Mouse (Mus musculus): ENCODE results near the gene Map1s. TPM values are rescaled to one million over a fixed set of nuclear protein-coding genes. Genes with fewer than 3 reads are reported as not detected.

The Map1s gene
- 19.7 and 30.6 TPM in 2 replicates for total RNA-seq (2023)

DNA sequence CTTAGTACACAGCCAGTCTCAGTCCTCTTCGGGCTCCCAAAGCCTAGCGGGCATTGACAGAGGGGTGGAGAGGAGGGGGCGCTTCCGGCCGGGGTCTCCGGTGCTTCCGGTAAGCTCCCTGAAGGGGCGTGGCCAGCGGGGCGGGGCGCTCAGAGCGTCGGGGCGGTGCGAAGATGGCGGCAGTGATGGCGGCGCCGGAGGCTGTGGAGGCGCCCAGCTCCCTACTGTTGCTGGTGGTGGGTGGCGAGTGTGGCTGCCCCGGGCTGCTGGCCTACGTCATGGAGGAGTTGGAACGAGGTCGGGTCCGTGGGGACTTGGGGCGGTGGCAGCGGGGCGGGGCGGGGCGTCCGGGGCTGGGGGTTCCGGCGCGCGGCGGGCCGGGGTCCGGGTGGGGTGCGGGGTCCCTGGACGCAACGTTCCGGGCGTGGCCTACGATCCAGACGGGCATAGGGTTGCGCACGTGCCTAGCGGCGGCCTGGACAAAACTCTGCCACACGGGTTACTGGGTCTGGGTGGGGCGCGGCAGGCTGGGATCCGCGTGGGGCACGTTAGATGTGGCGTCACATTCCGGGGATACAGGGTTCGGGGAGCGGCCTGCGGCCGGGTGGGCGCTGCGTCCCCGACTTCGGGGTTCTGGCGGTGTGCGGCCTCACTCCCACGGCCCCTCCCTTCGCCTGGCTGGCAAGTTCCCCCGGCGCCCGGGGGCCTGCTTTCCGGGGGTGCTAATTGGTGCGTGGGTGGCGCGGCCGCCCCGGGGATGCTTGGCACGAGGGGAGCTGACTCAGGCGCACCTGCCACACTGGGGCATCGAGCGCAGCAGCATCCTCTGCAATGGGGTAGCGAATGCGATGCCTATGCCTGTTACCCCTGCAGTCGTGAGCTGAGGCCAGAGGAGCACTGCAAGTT, at the start of gene Map1s:
Map1s (plus strand) TSS at position 102 of the 906 bp plus-strand sequence.

DNA sequence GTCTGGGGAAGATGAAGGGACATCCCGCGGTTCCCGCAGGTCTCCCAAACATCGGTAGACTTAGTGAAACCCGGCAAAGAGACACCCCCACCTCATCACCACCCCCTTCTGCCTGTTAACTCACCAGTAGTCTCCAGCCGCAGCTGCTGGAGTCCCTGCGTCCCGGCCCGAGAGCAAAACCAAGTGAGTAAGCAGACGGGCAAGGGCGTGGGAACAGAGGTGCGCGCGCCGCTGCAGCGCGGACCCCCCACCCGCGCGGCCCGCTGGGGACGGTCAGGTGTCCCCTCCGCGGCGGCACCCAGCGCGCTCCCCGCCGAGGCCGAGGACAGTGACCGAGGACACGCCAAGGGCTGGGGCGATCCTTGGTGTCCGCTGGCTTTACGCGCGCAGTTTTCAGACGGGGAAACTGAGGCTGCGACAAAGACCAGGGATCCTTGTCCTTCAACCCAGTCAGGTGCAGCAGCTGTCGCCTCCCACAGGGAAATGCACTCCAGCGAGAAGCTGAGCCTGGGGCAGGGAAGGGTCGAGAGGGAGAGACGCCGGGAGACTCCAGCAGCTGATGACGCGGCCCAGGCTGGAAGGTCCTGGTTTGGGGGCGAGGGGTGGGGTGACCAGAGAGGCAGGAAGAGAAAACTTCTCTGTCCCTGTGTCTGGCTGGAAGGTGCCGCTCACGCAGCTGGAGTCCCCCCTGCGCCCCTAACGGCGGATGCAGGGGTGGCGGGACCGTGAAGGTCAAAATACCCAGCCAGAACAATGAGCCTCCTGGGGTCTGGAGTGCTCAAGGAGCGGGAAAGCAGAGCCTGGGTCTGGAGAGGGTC, 42.7 kb upstream of the Map1s start, which contains the start of gene Kcnn1:
Kcnn1 (minus strand) TSS at position 435 of the 818 bp plus-strand sequence.

DNA sequence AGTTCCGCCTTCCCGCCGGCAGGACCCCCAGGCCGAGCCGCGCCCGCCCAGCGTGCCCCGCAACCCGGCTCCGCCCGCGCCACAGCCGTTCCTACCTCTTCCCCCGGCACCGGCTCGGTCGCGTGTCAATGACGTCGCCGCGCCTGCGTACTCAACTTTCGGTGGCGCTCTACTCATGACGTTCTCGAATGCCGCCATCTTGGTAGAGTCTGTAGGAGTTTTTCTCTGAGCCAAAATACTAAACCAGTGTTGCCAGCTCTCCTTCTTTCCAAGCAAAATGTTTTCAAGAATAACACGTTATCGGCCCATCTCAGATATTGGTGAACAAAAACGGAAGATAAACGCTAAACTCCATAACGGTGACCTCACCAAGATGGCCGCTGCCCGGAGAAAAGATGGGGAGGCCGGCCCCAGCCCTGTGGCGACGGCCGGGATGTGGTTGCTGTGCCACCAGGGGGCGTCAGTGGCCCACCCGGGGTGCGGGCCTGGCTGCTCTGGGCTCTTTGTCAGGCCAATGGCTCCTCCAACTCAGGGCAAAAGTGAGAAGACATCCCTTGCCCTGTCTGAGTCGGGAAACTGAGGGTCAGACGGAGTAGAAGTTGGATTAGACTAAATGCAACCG, 32.3 kb upstream of the Map1s start, which contains the start of gene Ccdc124:
Ccdc124 (minus strand) TSS at position 572 of the 622 bp plus-strand sequence.

DNA sequence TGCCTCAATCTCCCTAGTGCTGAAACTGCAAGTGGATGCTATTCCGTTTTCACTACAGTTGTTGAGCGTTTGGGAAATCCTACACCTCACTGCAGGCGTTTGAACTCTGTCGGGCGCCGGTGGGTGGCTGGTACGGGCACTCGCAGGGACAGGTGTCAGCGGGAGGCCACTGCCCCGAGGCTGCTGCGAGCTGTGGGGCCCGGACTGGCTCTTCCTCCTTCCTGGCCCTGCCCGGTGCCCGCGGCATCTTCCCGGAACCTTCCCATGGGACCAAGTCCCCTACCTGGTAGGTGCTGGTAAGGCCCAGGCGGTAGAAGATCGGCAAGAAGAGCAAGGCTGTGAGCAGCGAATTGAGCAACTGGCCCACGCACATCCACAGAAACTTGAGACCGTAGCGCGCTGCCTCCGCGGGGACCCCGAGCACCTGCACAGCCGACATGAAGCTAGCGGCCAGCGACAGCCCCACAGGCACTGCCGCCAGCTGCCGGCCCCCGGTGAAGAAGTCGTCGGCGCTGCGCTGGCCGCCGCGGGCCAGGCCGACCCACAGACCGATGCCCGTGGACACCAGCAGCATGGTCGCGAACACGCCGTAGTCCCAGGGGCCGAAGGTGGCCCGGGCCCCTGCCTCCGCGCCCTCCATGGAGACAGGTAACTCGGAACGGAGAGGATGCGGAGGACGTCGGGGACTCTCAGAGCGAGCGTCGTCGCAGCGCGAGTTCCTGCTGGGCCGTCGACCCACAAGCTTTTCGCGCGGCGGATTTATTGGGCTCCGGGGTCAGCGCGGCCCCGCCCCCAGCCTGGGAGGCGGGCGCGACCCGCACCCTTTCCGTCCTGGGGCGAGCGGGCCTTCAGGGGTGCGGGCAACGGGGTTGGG, 13.5 kb upstream of the Map1s start, which contains the start of gene Slc5a5:
Slc5a5 (minus strand) TSS at position 736 of the 874 bp plus-strand sequence.

DNA sequence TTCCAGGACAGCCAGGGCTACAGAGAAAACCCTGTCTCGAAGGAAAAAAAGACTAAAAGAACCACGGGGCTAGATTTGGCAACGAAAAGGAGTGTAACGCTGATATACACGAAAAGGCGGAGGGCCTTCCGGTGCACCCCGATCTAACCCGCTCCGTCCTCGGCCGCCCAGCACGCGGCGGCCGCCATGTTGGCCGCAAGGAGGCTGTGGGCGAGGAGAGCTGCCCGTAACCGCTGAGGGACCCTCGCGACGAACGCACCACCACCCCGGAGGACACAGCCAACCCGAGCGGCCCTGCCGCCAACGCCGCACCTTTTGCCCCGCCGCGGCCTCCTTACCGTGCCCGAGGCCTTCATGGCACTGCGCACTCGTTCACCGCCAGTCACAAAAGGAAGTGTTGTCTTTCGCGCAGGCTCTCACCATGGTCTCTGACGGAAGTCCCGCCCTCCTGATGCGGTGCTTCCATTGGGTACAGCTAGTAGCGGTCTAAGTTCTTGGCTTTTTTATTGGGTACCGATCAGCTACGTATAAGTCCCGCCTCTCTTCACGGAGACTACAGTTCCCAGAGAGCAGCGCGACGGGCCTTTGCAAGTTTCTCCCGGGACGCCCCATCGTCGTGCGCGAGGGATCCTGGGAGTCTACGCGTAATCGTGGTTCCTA, 8.6 kb upstream of the Map1s start, which contains the start of gene Rpl18a:
Rpl18a (minus strand) TSS at position 392 of the 660 bp plus-strand sequence.

Other genes starting within 250 kb of the Map1s start
- gene Pgpep1, start 245.5 kb upstream of the Map1s start, total RNA-seq (2023) = 1.2 and 3.4 TPM in 2 replicates
- 33.3 and 36.4 TPM in 2 replicates for gene Lsm4, start 232.7 kb upstream of the Map1s start, total RNA-seq (2023)
- 770 and 908 TPM in 2 replicates for gene Jund, start 207.0 kb upstream of the Map1s start, total RNA-seq (2023)
- 2.7 and 3.1 TPM in 2 replicates for gene Iqcn, start 202.5 kb upstream of the Map1s start, total RNA-seq (2023)
- gene Gm3336, start 187.4 kb upstream of the Map1s start, total RNA-seq (2023) = 0.39 TPM in 1 of 2 replicates, not detected in the other
- 0.41 and 0.51 TPM in 2 replicates for gene Pde4c, start 182.2 kb upstream of the Map1s start, total RNA-seq (2023)
- gene Rab3a, start 151.3 kb upstream of the Map1s start, total RNA-seq (2023) = 1.3 and 2.0 TPM in 2 replicates
- 12.1 and 18.3 TPM in 2 replicates for gene Mpv17l2, start 145.0 kb upstream of the Map1s start, total RNA-seq (2023)
- 16.9 and 17.2 TPM in 2 replicates for gene Pik3r2, start 129.2 kb upstream of the Map1s start, total RNA-seq (2023)
- gene Mast3, start 100.9 kb upstream of the Map1s start, total RNA-seq (2023) = 167 and 180 TPM in 2 replicates
- 0.63 and 0.98 TPM in 2 replicates for gene Il12rb1, start 97.5 kb upstream of the Map1s start, total RNA-seq (2023)
- 13.1 and 14.2 TPM in 2 replicates for gene Arrdc2, start 66.2 kb upstream of the Map1s start, total RNA-seq (2023)
- gene Kcnn1, start 42.7 kb upstream of the Map1s start, total RNA-seq (2023) = not detected in 2 replicates
- 28.6 and 33.1 TPM in 2 replicates for gene Ccdc124, start 32.0 kb upstream of the Map1s start, total RNA-seq (2023)
- not detected in 2 replicates for gene Slc5a5, start 13.2 kb upstream of the Map1s start, total RNA-seq (2023)
- gene Rpl18a, start 8.5 kb upstream of the Map1s start, total RNA-seq (2023) = 831 and 972 TPM in 2 replicates

All from neutrophil, adult 65 days (primary cell).